Mouse (Mus musculus) natural killer cell, adult 2 months (primary cell): ENCODE measurements around the gene Sco1.
"Not testable (repeated sequence)": the region's sequence is repeated elsewhere in the genome, so short reads cannot be mapped to it uniquely, and the experiment has no call there.

Experiments used
- DNase-seq, 2 experiments: peaks; one replicate each; pipeline ENCODE4 v3.0.0; 2022; ENCODE audit warnings: low spot score in 2 of 2

Sco1 gene

GRCm38 (mm10) chr11:67085489-67085888 is 33.0 kb downstream of the Sco1 start:
- DNase-seq = peak; percentile 56 to 68

GRCm38 (mm10) chr11:67086467-67087164 is 34.1 kb downstream of the Sco1 start:
- DNase-seq = no peak

DNA sequence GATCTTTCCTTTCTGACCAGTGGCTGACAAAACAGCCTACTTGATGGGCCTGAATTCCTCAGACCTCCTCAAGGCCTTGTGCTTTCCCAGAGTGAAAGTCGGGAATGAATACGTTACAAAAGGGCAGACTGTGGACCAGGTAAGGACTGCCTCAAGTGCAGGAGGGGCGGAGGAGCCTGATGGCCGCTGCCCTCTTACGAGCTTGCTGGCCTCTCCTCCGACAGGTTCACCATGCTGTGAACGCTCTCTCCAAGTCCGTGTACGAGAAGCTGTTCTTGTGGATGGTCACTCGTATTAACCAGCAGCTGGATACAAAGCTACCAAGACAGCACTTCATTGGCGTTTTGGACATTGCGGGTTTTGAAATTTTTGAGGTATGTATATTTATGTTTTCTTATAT is 34.8 kb downstream of the Sco1 start:
- no peak for DNase-seq

GRCm38 (mm10) chr11:67092354-67092753 is 39.9 kb downstream of the Sco1 start:
- DNase-seq = not testable (repeated sequence)

DNA sequence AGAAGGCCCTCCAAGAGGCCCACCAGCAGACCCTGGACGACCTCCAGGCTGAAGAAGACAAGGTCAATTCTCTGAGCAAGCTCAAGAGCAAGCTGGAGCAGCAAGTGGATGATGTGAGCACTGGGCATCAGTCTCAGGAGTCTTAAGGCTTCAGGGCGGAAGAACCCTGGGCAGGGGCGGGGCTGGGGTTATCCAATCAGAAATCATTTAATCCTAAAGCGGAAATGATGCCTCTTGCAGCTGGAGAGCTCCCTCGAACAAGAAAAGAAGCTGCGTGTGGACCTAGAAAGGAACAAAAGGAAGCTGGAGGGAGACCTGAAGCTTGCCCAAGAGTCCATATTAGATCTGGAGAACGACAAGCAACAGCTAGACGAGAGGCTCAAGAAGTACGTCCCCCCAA is 40.7 kb downstream of the Sco1 start:
- no peak for DNase-seq

GRCm38 (mm10) chr11:67093652-67094051 is 41.2 kb downstream of the Sco1 start:
- no peak for DNase-seq

GRCm38 (mm10) chr11:67094470-67094869 is 42.0 kb downstream of the Sco1 start:
- no peak for DNase-seq

DNA sequence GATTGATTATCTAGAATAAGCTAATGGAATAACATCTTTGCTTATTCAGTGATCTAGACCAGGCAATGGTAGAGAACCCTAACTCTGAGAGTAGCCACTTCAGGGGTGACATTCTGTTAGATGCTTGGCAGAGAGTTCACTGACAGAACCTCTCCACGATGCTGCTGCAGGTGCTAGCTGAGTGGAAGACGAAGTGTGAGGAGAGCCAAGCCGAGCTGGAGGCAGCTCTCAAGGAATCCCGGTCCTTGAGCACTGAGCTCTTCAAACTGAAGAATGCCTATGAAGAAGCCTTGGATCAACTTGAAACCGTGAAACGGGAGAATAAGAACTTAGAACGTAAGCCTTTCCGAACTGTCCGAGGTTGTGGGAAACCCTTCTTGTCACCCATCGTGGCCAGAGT is 45.2 kb downstream of the Sco1 start:
- DNase-seq = no peak

GRCm38 (mm10) chr11:67098427-67098826 is 46.0 kb downstream of the Sco1 start:
- no peak for DNase-seq

DNA sequence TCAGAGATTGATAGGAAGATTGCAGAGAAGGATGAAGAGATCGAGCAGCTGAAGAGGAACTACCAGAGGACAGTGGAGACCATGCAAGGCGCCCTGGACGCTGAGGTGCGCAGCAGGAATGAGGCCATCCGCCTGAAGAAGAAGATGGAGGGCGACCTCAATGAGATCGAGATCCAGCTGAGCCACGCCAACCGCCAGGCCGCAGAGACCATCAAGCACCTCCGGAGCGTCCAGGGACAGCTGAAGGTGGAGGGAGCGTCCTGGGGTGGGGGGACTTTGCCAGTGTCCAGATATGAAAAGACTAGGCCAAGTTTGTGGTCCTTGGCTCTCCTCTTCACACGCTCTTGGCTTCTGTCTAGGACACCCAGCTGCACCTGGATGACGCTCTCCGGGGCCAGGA is 46.8 kb downstream of the Sco1 start:
- DNase-seq = no peak

GRCm38 (mm10) chr11:67100169-67100568 is 47.7 kb downstream of the Sco1 start:
- DNase-seq = no peak

DNA sequence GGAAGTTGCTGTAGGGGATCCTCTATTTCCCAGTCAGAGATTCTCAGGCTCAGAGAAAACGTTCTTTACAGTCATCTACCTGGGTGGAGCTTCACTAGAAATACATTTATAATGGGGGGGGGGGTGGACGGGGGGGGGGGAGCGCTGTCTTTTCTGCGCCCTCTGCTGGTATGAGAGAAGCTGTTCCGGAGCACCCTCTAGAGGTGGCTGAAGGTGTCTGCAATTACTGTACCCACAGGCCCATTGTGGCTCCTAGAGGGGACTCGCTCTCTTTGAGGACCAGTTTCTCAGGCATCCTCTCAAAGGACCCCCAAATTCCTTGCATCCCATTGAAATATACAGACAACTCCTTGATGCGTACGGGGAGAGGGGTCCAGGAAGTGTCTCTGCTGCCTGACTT is 49.2 kb downstream of the Sco1 start:
- DNase-seq = peak; percentile 36 to 57

DNA sequence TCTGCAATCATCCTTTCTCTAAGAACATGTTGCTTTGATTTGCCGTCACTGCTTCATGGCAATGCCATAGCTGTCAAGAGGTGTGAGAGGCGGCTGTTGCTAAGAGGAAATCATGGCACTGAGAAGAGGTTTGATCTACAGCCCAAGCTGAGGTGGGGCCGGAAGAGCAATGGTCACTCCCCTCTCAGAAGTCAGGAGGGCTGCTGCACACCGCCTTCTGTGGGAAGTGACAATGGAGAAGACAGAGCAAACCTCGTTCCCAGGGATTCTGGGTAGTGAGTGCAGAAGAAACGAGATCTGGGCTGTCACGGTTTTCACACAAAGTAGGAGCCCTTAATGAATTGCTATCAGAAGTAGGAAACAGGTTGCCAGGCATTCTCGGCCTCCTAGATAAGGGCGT is 50.8 kb downstream of the Sco1 start:
- DNase-seq = no peak

GRCm38 (mm10) chr11:67104242-67104641 is 51.8 kb downstream of the Sco1 start:
- no peak for DNase-seq

DNA sequence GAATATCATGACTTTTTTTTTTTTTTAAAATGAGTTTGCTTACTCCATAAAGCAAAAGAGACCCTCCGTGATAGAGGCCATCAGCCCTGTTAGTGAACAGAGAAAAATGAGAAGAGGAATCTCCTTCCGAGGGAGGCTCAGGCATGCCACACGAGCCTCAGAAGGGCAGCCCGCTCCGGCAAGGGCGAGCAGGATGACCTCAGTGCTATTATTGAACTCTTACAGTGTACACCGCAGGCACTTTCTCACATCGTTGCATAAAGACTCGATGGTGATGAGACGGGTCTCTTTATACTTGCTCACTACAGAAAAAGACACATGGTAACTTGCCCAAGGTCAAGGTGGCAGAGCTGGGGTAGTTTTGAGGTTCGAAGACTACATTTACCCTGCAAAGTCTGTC is 52.2 kb downstream of the Sco1 start:
- no peak for DNase-seq

GRCm38 (mm10) chr11:67105689-67106088 is 53.2 kb downstream of the Sco1 start:
- no peak for DNase-seq

GRCm38 (mm10) chr11:67106973-67107372 is 54.5 kb downstream of the Sco1 start:
- DNase-seq = no peak

- DNase-seq = peak in 1 of 2 experiments; percentile 10
These were observed 57.9 kb downstream of the Sco1 start for GRCm38 (mm10) chr11:67110168-67110948.

DNA sequence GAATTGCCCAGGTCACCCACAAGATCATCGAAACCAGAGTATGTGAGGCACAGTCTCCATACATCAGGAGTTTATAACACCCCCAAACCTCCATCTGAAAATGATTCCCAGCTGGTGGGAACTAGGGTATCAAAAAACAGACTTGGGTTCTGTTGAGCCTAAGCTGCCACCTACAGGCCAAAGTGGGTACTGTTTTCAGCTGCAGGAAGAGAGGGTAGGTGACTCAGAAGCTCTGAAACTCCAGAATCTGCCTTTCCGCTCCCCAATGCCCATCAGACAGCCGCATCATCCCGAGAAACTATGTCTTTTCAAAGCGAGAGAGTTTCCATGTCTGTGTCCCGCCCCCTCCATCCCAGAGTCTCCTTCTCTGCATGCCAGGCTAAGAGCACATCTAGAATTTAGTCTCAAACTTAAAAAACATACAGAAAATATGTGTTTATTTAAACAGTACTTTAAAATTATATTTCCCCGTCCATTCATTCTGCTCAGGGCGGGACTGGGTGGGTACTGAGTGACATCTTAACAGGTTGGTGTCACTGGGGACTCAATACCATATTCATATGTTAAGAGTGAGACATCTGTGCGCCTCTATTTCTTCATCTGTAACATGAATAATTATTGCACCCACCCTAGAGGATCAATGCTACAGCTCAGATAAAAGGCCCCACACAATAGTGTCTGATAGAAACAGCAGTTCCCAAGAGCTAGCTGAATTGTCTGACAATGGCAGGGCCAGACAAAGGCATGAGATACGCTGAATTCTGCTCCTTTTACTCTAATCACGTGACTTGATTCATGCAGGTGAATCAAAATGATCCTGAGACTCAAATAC is 59.8 kb downstream of the Sco1 start:
- DNase-seq = peak; percentile 40 to 62

GRCm38 (mm10) chr11:67112851-67113202 is 60.4 kb downstream of the Sco1 start:
- DNase-seq = peak; percentile 40 to 55

DNA sequence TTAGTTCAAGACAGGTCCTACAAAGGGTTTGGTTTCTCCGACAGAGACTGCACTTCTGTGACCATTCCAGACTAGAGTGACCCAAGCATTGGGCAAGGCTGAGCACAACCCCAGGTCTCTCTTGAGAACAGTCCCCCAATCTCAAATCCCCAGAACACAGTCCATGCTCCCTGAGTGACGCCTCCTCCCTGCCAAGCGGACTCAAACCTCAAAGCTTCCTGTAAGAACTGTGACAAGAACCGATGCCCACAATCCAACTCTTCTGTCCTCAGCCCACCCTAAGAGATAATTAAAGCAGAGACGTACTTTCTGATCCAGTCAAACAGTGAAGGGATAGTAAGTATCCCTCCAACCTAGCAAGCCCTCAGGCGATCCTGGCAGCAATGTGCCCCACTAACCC is 60.9 kb downstream of the Sco1 start:
- no peak for DNase-seq

- no peak for DNase-seq
These were observed 61.8 kb downstream of the Sco1 start for GRCm38 (mm10) chr11:67114261-67114660.

GRCm38 (mm10) chr11:67114901-67115300 is 62.4 kb downstream of the Sco1 start:
- DNase-seq = no peak
